8 mouse cellular contexts compared by ENCODE assay signal in genomic region chr19:55700569-55701282, GRCm38 (mm10). TPM values are rescaled to one million over a fixed set of nuclear protein-coding genes. Genes with fewer than 3 reads are reported as not detected.
DNase-seq lines count a peak whose midpoint lies in the region; ATAC-seq and TF ChIP-seq lines count a peak whose summit lies in the region.
"Had no signal": no experiment of that assay in that cellular context is flagged by ENCODE, and none has a peak within 500 bp of the region (broad histone marks: within the 10 kb centered on the region; RNA-seq: fewer than 3 reads in every experiment).

No protein-coding gene starts in this region.

- H3K79me2 ChIP-seq in liver, adult 2 months (ENCODE audit: control insufficient read depth, insufficient read depth, low read length), result no peaks in the 10 kb centered on the region

- TF ChIP-seq CTCF in liver, adult 2 months (IDR thresholded peaks at IDR 0.05; ENCODE audit: low read depth, low read length), result no peak

- H3K4me3 ChIP-seq in heart, embryonic 11.5 days (ENCODE audit: low read depth, low read length), result no peak overlapping the region
- H3K4me3 ChIP-seq in intestine, embryonic 15.5 days (replicated peaks), result no peak overlapping the region
- H3K4me3 ChIP-seq in liver, adult 2 months (ENCODE audit: insufficient read depth, low read depth, low read length), result peak overlapping the region; percentile 29; the same call in 1 of the 2 replicates
- H3K4me3 ChIP-seq: limb, embryonic 15.5 days had no signal

- H3K4me1 ChIP-seq in heart, embryonic 11.5 days (ENCODE audit: control insufficient read depth, insufficient read depth, low read length), result peaks cover 12% of the 10 kb centered on the region
- peaks cover 11% of the 10 kb centered on the region for H3K4me1 ChIP-seq in intestine, embryonic 15.5 days (replicated peaks)
- peaks cover 22% of the 10 kb centered on the region for H3K4me1 ChIP-seq in liver, adult 2 months (ENCODE audit: control insufficient read depth, insufficient read depth, low read length)

- peak; percentile 90 for DNase-seq in liver, adult 2 months (ENCODE audit: extremely low read depth, low read depth, low spot score)
- DNase-seq in cerebellum, adult 8-10 months, result no peak
- no peak for DNase-seq in urinary bladder, adult 2 months (ENCODE audit: low spot score)
- no peak for DNase-seq in retina, postnatal 1 day

- peaks cover 15% of the 10 kb centered on the region; the same call in 1 of the 2 replicates for H3K27me3 ChIP-seq in heart, embryonic 11.5 days (ENCODE audit: control insufficient read depth, insufficient read depth, low read length)
- no peaks in the 10 kb centered on the region for H3K27me3 ChIP-seq in intestine, embryonic 15.5 days (replicated peaks)
- no peaks in the 10 kb centered on the region for H3K27me3 ChIP-seq in liver, adult 2 months (ENCODE audit: control insufficient read depth, insufficient read depth, low read length)

- no peaks in the 10 kb centered on the region for H3K36me3 ChIP-seq in heart, embryonic 11.5 days (ENCODE audit: control insufficient read depth, insufficient read depth, low read length)
- no peaks in the 10 kb centered on the region for H3K36me3 ChIP-seq in intestine, embryonic 15.5 days
- no peaks in the 10 kb centered on the region for H3K36me3 ChIP-seq in liver, adult 2 months (ENCODE audit: control insufficient read depth, insufficient read depth, low read length)
- H3K36me3 ChIP-seq: limb, embryonic 15.5 days had no signal

- H3K9ac ChIP-seq in heart, embryonic 11.5 days (ENCODE audit: low read depth, low read length), result peak overlapping the region; percentile 34; the same call in 1 of the 2 replicates
- no peak overlapping the region for H3K9ac ChIP-seq in intestine, embryonic 15.5 days
- peak overlapping the region; percentile 82 for H3K9ac ChIP-seq in liver, adult 2 months (ENCODE audit: low read depth, low read length)
- H3K9ac ChIP-seq: limb, embryonic 15.5 days had no signal

- 0 out of 2 replicates have a peak, but pooled peaks have one; percentile 6 for TF ChIP-seq POLR2A in liver, adult 2 months (IDR thresholded peaks at IDR 0.05; ENCODE audit: extremely low read depth, insufficient read depth, low read length)

- no peak overlapping the region for H3K27ac ChIP-seq in heart, embryonic 11.5 days (ENCODE audit: low read depth, low read length)
- H3K27ac ChIP-seq in intestine, embryonic 15.5 days, result peak overlapping the region; percentile 85
- H3K27ac ChIP-seq in liver, adult 2 months (replicated peaks; ENCODE audit: insufficient read depth, low read depth, low read length), result peak overlapping the region; percentile 98
- H3K27ac ChIP-seq: limb, embryonic 15.5 days had no signal

- ATAC-seq in heart, embryonic 11.5 days (replicated peaks; ENCODE audit: insufficient number of reproducible peaks, low FRiP score, low TSS enrichment), result no peak
- ATAC-seq in intestine, embryonic 15.5 days, result peak; percentile 88
- ATAC-seq in monocyte, adult 5-6 weeks (replicated peaks; ENCODE audit: insufficient number of reproducible peaks, low FRiP score, low TSS enrichment, poor library complexity, severe bottlenecking), result peak; percentile 84

- WGBS in heart, embryonic 11.5 days (ENCODE audit: insufficient replicate concordance), result 20% methylated on average over 11 of the region's 11 CpGs
- WGBS in intestine, embryonic 15.5 days, result 23% methylated on average over 11 of the region's 11 CpGs
- WGBS in liver, adult 2 months, result 4% methylated on average over 11 of the region's 11 CpGs

- H3K4me2 ChIP-seq in heart, embryonic 11.5 days, result peak overlapping the region; percentile 50
- H3K4me2 ChIP-seq in intestine, embryonic 15.5 days (replicated peaks), result peak overlapping the region; percentile 44
- H3K4me2 ChIP-seq: limb, embryonic 15.5 days had no signal

- H3K9me3 ChIP-seq in heart, embryonic 11.5 days (replicated peaks; ENCODE audit: control insufficient read depth, low read length), result no peaks in the 10 kb centered on the region
- no peaks in the 10 kb centered on the region for H3K9me3 ChIP-seq in intestine, embryonic 15.5 days
- H3K9me3 ChIP-seq: limb, embryonic 15.5 days had no signal

RNA-seq across cellular contexts. Expression of gene Tcf7l2, which starts 40.9 kb away (rescaled TPM):
- 67.1 and 82.0 TPM in 2 replicates for polyA plus RNA-seq in heart, embryonic 11.5 days (2014; fragmentation: Nextera tagmentation; extraction: Ambion mirVana)
- polyA plus RNA-seq in intestine, embryonic 15.5 days (2015; fragmentation: Nextera tagmentation; extraction: Ambion mirVana), result 65.0 and 78.9 TPM in 2 replicates
- total RNA-seq in liver, adult 2 months (2014; rRNA removed), result 3.2 and 4.6 TPM in 2 replicates
- polyA plus RNA-seq in liver, adult 2 months (2012; rRNA removed), result 13.3 and 14.6 TPM in 2 replicates
- 11.3 to 16.3 TPM (median 15.3 TPM) in 3 replicates for total RNA-seq in monocyte, adult 5-6 weeks (2017)
- 15.7 and 23.2 TPM in 2 replicates for polyA plus RNA-seq in urinary bladder, adult 2 months (2012; rRNA removed)
